Mouse (Mus musculus): ENCODE measurements around the gene AI854703.

DNA sequence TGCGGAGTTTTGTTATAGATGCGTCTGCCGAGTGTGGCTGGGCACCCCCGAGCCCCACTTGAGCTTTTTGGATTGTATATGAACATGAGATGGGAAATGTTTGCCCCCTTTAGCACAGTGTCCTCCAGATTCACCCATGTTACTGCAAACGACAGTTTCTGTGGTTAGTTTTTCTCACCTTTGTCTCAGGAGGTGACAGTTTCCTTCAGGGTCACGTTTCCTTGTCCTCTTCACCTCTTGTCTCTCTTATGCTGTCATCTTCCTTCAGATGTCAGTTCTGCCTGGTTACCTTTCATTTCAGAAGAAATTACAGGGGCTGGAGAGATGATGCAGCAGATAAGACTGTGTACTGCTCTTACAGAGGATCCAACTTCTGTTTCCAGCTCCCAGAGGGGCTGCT is 53.1 kb downstream of the AI854703 start:
- no peak for TF ChIP-seq POLR2A (IDR thresholded peaks at IDR 0.05; ENCODE audit: borderline replicate concordance, extremely low read depth, insufficient read depth, insufficient read length, poor library complexity, severe bottlenecking)
- no peak for TF ChIP-seq CTCF (IDR thresholded peaks at IDR 0.05; ENCODE audit: borderline replicate concordance, extremely low read depth, insufficient read depth, insufficient read length)
